Mouse (Mus musculus) right cerebral cortex, postnatal 14 days (tissue): ENCODE data around the gene Tas1r1.

Experiments
- DNase-seq: peaks from one replicate; pipeline ENCODE4 v3.0.0; 2022

Tas1r1 gene

DNA sequence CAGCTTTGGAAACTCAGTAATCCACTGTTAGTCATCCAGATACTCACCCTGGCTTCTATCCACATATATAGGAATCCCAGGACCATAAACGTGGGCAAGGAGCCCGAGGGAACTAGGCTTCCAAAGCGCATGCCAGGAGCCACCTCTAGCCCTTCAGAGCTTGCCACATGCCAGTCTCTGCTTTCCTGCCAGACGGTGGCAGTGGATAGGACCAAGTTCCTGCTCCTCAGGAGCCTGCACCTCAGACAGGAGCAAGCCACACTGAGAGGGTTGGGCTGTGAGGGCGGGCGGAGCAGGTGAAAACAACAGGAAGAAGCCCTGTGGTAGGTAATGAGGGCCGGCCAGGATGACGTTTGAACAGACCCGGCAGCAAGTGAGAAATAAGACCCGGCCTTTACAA lies 52.5 kb downstream of the Tas1r1 start:
- no peak for DNase-seq

DNA sequence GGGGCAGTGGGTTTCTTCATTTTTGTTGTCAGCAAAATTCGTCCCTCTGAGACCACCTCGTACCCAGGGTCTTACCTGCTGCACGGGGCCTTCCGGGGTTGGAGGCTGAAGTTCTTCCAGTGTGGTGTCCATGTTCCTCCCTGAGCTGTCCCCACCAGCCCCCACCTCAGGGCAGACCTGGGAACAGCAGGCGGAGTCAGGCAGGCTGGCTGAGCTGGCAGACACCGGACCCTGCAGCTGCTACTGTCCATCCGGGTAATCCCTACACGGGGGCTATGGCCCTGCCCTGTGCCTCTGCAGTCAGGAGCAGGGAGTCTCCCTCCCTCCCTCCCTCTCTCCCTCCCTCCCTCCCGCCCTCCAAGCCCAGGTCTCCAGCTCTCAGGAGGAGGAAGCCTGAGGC lies 54.8 kb downstream of the Tas1r1 start:
- DNase-seq: no peak

DNA sequence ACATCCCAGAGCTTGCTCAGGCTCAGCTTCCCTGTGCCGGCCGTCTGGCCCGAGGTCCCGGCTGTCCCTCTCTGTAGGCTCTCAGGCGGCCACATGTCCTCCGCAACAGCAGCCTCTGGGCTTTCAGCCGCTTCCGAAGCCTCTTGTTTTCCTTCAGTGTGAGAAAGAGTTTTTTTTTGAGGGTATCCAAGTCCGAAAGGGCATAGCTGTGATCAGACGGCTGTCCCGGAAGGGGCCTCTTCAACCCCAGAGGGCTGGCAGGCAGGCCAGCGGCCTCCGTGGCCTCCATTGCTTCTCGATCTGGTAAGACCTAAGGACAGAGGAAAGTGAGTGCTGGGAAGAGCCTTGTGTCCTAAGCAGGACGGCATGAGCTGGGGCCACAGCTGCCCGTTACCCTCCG lies 55.3 kb downstream of the Tas1r1 start:
- no peak for DNase-seq

- peak; percentile 76 for DNase-seq
These were observed 57.0 kb downstream of the Tas1r1 start for GRCm38 (mm10) chr4:151981363-151981762.

DNA sequence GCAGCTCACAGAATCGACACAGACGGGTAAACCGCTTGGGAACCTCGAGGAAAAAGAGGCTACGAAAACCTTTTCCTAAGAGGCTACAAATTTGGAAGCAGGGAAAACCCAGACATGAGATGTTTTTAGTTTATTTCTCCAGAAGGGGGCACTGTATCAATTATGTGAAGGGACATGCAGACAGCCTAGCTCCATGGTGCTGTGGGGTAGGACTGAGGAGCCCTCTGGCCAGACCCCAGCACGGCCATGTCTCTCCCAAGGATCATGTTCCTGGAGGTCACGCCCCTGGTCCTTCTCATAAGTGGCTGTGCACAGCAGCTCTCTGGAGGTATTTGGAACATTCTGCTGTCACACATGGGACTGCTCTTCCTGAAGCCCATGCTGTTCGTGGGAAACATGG lies 57.7 kb downstream of the Tas1r1 start:
- no peak for DNase-seq
